Mouse (Mus musculus) liver, postnatal 0 days (tissue): ENCODE measurements around the gene Numb.

Source experiments
- CTCF ChIP-seq: sonication (generic); IDR thresholded peaks from 2 replicates; pipeline ENCODE4 v1.5.1; 2016; ENCODE audit warnings: antibody characterized with exemption, low read depth
- EP300 ChIP-seq: IDR thresholded peaks from 2 replicates; pipeline ENCODE4 v1.6.1; 2016; ENCODE audit warnings: antibody characterized with exemption, low read depth, mild to moderate bottlenecking

GRCm38 (mm10) chr12:83922724-83923485 lies 1.2 kb upstream of the Numb start:
- TF ChIP-seq CTCF (no peak), EP300 (no peak; the same call in 1 of the 2 replicates)
